Mouse (Mus musculus): Measurements from ENCODE around the gene Nckap1.

Gene Nckap1

DNA sequence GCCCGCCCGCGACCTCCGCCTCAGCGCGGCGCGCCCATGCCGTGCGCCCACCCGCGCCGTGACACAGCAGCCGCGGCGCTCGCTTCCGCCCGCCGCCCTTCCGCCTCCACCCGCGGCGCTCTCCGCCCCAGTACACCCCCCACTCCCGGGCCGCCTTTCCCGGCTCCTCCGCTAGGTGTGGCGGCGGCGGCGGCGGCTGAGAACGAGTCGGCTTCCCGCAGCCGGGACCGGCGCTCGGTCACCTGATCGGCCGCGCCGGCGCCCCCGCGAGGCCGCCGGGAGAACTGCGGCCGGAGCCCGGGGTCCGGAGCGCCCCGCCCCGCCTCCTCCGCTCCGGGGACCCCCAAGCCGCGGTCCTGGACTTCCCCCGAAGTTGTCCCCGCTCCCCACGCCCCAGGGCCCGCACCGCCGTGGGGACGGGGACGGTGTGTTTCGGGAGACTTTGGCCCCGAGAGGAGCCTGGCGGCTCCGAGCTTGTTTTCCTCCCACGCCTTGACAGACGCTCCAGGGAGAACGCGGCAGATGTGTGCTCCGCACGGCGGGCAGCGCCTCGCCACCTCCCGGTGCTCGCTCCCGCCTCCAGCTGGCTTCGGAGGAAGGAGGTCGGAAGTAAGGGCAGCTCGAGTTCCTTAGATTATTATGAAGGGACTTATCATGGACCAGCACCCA is at the start of gene Nckap1:
Nckap1 (minus strand) TSS at position 338 of the 669 bp plus-strand sequence.
- peak; percentile 92 to 97 for DNase-seq (ENCODE audit: inconsistent age in 2 of 2, low spot score in 1 of 2)

DNA sequence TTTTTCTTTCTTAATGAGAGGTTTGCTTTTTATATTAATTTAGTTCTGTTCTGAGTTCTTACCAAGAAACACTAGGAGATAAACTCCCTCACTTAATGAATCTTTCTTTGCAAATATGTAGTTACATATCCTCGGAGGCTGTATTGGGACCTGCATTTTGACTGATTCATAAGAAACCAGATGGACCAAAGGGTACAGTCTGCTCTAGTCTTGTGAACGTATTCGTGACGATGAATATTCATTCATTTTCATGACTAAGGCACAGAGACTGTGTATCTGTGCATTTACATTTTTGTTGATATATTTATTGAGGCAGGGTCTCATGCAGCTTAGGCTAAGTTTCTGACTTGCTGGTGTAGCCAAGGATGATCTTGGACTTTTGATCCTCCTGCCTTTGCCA is 43.3 kb upstream of the Nckap1 start:
- DNase-seq (ENCODE audit: inconsistent age in 2 of 2, low spot score in 1 of 2): no peak

GRCm38 (mm10) chr2:80621921-80622320 is 40.7 kb upstream of the Nckap1 start:
- peak in 1 of 2 experiments; percentile 36 for DNase-seq (ENCODE audit: inconsistent age in 2 of 2, low spot score in 1 of 2)

- DNase-seq (ENCODE audit: inconsistent age in 2 of 2, low spot score in 1 of 2): peak in 1 of 2 experiments; percentile 69
Observed at GRCm38 (mm10) chr2:80618991-80619390, 37.8 kb upstream of the Nckap1 start.

DNA sequence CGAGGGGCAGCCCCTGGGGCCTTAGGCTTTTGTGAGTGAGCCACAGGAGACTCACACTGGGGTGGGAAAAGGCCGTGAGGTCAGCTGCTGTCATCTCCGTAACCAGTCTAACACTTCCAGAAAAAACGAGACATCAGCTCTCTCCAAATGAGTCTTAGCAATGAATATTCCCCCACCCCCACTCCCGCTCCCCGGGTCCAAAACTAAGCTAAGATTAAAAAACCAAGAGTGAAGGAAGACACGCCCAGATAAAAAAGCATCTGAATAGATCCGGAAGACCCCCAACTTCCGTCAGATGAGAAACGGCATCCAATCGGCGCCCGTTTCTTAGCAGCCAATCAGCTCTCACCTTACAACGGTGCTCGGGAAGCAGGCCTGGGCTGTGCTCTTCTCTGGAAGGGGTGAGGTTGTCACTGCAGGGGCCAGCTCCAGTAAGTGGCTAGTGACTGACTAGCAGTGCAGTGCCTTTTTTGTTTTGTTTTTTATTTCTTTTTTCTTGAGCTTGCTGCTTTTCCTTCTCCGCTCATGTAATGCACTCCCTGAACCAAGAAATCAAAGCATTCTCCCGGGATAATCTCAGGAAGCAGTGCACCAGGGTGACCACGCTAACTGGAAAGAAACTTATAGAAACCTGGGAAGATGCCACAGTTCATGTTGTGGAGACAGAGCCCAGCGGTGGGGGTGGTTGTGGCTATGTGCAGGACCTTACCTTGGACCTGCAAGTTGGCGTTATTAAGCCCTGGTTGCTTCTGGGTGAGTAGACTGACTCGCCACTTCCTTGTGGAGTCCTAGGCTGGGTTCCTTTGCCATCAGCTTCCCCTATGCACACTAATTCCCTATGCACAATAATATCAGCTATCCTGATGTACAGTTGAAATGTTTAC is 35.9 kb upstream of the Nckap1 start, which contains the start of the genes Dusp19 and Nup35:
Dusp19 (plus strand) TSS at position 192 of the 884 bp plus-strand sequence.
Nup35 (plus strand) TSS at position 383 of the 884 bp plus-strand sequence.
- DNase-seq (ENCODE audit: inconsistent age in 2 of 2, low spot score in 1 of 2): peak; percentile 94 to 99

GRCm38 (mm10) chr2:80612796-80613195 is 31.6 kb upstream of the Nckap1 start:
- peak in 1 of 2 experiments; percentile 18 for DNase-seq (ENCODE audit: inconsistent age in 2 of 2, low spot score in 1 of 2)

- DNase-seq (ENCODE audit: inconsistent age in 2 of 2, low spot score in 1 of 2): no peak
Observed at GRCm38 (mm10) chr2:80612286-80612685, 31.1 kb upstream of the Nckap1 start.

DNA sequence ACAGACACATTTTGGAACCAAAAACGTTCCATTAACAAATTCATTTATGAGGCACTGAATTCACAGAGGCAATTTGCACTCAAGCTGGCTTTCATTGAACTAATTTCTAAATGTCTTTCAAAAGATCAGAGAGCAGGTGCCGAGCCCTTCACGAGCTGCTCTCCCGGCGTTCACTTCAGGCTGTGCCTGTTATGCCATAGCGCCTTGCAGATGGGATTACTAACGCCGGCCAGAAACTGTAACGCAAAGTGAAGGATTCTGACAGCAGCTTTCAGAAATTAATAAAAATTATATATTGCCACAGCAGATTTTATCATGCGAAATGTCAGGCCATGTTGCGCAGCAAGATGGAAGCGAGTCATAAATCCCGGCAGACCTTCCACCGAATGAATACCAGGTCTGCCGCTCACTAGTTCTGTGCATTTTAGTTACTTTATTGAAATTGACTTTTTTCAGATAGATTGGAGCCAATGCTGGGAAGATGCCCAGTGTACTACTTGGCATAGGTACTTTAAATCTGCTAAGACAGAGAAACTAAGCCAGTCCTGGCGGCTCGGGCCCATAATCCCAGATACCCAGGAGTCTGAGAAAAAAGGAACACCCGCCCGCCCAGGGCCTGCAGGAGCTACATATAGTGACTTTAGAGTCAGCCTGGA is 22.7 kb upstream of the Nckap1 start:
- no peak for DNase-seq (ENCODE audit: inconsistent age in 2 of 2, low spot score in 1 of 2)

DNA sequence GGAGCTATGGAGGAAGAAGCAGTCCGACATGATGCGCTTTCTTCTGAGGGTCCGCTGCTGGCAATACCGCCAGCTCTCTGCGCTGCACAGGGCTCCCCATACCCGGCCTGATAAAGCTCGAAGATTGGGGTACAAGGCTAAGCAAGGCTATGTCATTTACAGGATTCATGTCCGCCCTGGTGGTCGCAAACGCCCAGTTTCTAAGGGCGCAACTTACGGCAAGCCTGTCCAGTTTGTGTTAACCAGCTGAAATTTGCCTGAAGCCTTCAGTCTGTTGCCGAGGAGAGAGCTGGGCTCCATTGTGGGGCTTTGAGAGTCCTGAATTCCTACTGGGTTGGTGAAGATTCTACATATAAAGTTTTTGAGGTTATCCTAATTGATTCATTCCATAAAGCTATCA is 21.6 kb upstream of the Nckap1 start:
- no peak for DNase-seq (ENCODE audit: inconsistent age in 2 of 2, low spot score in 1 of 2)

- DNase-seq (ENCODE audit: inconsistent age in 2 of 2, low spot score in 1 of 2): no peak
Observed at GRCm38 (mm10) chr2:80600611-80601010, 19.4 kb upstream of the Nckap1 start.

GRCm38 (mm10) chr2:80599850-80600249 is 18.7 kb upstream of the Nckap1 start:
- no peak for DNase-seq (ENCODE audit: inconsistent age in 2 of 2, low spot score in 1 of 2)

- DNase-seq (ENCODE audit: inconsistent age in 2 of 2, low spot score in 1 of 2): no peak
Observed at GRCm38 (mm10) chr2:80596960-80597359, 15.8 kb upstream of the Nckap1 start.

- DNase-seq (ENCODE audit: inconsistent age in 2 of 2, low spot score in 1 of 2): no peak
Observed at GRCm38 (mm10) chr2:80594215-80594918, 13.2 kb upstream of the Nckap1 start.

DNA sequence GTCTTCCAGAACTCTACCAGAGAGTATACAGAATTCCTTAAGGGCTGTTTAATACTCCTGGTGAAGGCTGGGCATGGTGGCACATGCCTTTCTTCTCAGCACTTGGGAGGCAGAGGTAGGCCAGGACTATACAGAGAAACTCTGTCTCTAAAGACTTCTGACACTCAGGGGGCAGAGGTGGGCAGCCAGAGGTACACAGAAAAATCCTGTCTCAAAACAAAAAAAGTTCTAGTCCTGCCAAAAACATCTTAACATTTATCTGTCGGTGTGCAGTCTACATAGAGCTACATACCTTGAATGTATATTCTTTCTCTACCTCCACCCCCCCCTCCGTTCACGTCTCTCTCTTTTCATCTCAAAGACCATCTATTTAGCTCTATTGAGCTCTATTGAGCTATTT is 1.2 kb upstream of the Nckap1 start:
- DNase-seq (ENCODE audit: inconsistent age in 2 of 2, low spot score in 1 of 2): no peak

DNA sequence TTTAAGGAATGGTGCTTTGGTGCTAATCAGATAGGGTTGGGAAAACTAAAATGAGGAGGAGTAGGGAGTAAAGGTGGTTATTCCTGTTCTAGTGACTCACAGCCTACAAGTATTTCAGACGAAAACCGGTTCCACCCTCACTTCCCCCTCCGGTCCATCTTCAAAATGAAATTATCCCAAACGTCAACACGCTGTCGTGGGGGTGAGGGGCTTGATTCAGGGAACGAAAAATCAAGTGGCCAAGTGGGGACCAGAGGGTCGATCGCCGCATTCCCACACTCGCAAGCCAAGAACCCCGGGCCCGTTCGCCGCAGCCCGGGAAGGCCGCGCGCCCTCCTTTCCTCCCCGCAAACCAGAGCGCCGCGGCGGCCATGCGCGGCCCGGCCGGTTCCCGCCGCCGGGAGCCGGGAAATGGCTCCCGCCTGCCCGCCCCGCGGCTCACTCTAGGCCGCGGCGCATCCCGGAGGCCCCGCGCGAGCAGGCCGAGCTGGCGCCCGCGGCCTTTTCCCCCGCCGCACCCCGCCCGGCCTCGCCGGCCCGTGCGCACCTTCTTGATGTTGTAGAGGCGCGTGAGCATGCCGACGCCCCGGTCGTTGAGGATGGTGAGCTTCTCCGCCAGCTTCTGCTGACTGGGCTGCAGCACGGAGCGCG is 744 bp downstream of the Nckap1 start:
- peak; percentile 47 to 87 for DNase-seq (ENCODE audit: inconsistent age in 2 of 2, low spot score in 1 of 2)

- peak in 1 of 2 experiments; percentile 51 for DNase-seq (ENCODE audit: inconsistent age in 2 of 2, low spot score in 1 of 2)
Observed at GRCm38 (mm10) chr2:80579253-80579891, 1.8 kb downstream of the Nckap1 start.

GRCm38 (mm10) chr2:80577286-80577685 is 3.9 kb downstream of the Nckap1 start:
- DNase-seq (ENCODE audit: inconsistent age in 2 of 2, low spot score in 1 of 2): peak in 1 of 2 experiments; percentile 39

GRCm38 (mm10) chr2:80570656-80571055 is 10.5 kb downstream of the Nckap1 start:
- DNase-seq (ENCODE audit: inconsistent age in 2 of 2, low spot score in 1 of 2): no peak

- no peak for DNase-seq (ENCODE audit: inconsistent age in 2 of 2, low spot score in 1 of 2)
Observed at GRCm38 (mm10) chr2:80567411-80567810, 13.8 kb downstream of the Nckap1 start.

DNA sequence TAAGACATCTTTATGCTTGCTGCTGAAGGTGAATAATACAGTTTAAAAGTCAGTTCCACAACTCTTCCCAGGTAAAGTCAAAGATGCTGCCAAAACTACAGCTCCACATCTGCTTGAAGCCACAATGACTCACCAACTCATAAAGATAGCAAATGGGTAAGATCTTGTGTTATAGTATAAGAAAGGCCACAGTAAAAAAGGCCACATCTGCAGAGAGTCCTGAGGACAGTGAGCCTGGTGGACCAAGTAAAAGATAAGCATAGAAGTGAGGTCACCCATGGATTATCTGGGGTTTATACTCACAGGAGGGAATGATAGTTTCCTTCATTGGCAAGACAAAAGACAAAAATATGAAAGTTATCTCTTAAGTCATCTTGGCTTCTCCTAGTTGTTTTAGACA is 18.9 kb downstream of the Nckap1 start:
- no peak for DNase-seq (ENCODE audit: inconsistent age in 2 of 2, low spot score in 1 of 2)
